Mouse (Mus musculus): ENCODE data around the gene Prss57.

DNA sequence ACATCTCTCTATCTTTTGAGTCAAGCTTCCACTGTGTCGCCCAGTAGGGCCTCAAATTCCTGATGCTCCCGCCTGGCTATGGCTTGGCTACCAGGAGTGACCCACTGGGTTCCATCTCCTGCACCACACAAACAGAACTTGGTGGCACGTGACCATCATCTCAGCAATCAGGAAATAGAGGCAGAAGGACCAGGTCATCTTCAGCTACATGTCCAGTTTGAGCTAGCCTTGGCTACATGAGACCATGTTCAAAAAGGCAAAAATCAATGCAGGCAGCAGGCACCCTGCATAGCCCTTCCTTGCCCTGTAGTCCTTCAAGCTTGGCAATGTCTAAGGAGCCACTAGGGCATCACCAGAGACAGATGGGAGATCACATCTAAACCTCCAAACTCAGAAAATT is 49.3 kb upstream of the Prss57 start:
- no peak for TF ChIP-seq CTCF (IDR thresholded peaks at IDR 0.05; ENCODE audit: low read depth, low read length)
- TF ChIP-seq POLR2A (IDR thresholded peaks at IDR 0.05; ENCODE audit: borderline replicate concordance, low read depth, low read length): no peak

All from bone marrow macrophage, adult 2 months (primary cell).